Mouse (Mus musculus): ENCODE measurements at regions not wholly inside any gene's neighbourhood (a gene's known extent, or its start where the extent isn't known, plus 50 kb on each side); places are given as distances from the start of the nearest gene placed in this dataset.

GRCm38 (mm10) chr10:111416611-111417130 is 56.4 kb upstream of the Nap1l1 start:
- TF ChIP-seq CTCF (IDR thresholded peaks at IDR 0.05; ENCODE audit: borderline replicate concordance, control insufficient read depth, extremely low read depth, insufficient read depth, low read length, poor library complexity) (no peak), POLR2A (IDR thresholded peaks at IDR 0.05; ENCODE audit: control insufficient read depth, extremely low read depth, insufficient read depth, low read length, poor library complexity) (no peak)
- Histone ChIP-seq H3K27ac (ENCODE audit: control insufficient read depth, insufficient read depth, low read length) (no peak overlapping the region), H3K27me3 (ENCODE audit: control insufficient read depth, insufficient read depth, low read length) (no peaks in the 10 kb centered on the region), H3K4me1 (replicated peaks; ENCODE audit: control insufficient read depth, insufficient read depth, low read length) (peaks cover 22% of the 10 kb centered on the region), H3K36me3 (ENCODE audit: control insufficient read depth, insufficient read depth, low read length) (no peaks in the 10 kb centered on the region), H3K4me3 (ENCODE audit: control insufficient read depth, insufficient read depth, low read length) (no peak overlapping the region)
- WGBS = 98% methylated on average over 6 of the region's 6 CpGs
- no peak for DNase-seq

GRCm38 (mm10) chr10:111419375-111420194 is 53.4 kb upstream of the Nap1l1 start:
- DNase-seq = no peak
- no peaks in the 10 kb centered on the region for H3K27me3 ChIP-seq (ENCODE audit: control insufficient read depth, insufficient read depth, low read length)
- WGBS = 69% methylated on average over 23 of the region's 23 CpGs
- H3K4me3 ChIP-seq (ENCODE audit: control insufficient read depth, insufficient read depth, low read length) = no peak overlapping the region
- no peaks in the 10 kb centered on the region for H3K36me3 ChIP-seq (ENCODE audit: control insufficient read depth, insufficient read depth, low read length)
- peaks cover 21% of the 10 kb centered on the region for H3K4me1 ChIP-seq (replicated peaks; ENCODE audit: control insufficient read depth, insufficient read depth, low read length)
- no peak overlapping the region for H3K27ac ChIP-seq (ENCODE audit: control insufficient read depth, insufficient read depth, low read length)
- TF ChIP-seq POLR2A (IDR thresholded peaks at IDR 0.05; ENCODE audit: control insufficient read depth, extremely low read depth, insufficient read depth, low read length, poor library complexity) (no peak), CTCF (IDR thresholded peaks at IDR 0.05; ENCODE audit: borderline replicate concordance, control insufficient read depth, extremely low read depth, insufficient read depth, low read length, poor library complexity) (no peak)

- no peak overlapping the region for H3K4me3 ChIP-seq (ENCODE audit: control insufficient read depth, insufficient read depth, low read length)
- no peak for DNase-seq
- no peak overlapping the region for H3K27ac ChIP-seq (ENCODE audit: control insufficient read depth, insufficient read depth, low read length)
- 41% methylated on average over 7 of the region's 7 CpGs for WGBS
- H3K4me1 ChIP-seq (replicated peaks; ENCODE audit: control insufficient read depth, insufficient read depth, low read length) = peaks cover 21% of the 10 kb centered on the region
- H3K27me3 ChIP-seq (ENCODE audit: control insufficient read depth, insufficient read depth, low read length) = no peaks in the 10 kb centered on the region
- TF ChIP-seq POLR2A (IDR thresholded peaks at IDR 0.05; ENCODE audit: control insufficient read depth, extremely low read depth, insufficient read depth, low read length, poor library complexity) = no peak
- no peak for TF ChIP-seq CTCF (IDR thresholded peaks at IDR 0.05; ENCODE audit: borderline replicate concordance, control insufficient read depth, extremely low read depth, insufficient read depth, low read length, poor library complexity)
- H3K36me3 ChIP-seq (ENCODE audit: control insufficient read depth, insufficient read depth, low read length) = no peaks in the 10 kb centered on the region
Measured at GRCm38 (mm10) chr10:111420195-111420838, 52.7 kb upstream of the Nap1l1 start.

GRCm38 (mm10) chr10:111422057-111422456 is 51.0 kb upstream of the Nap1l1 start:
- Histone ChIP-seq H3K36me3 (ENCODE audit: control insufficient read depth, insufficient read depth, low read length) (no peaks in the 10 kb centered on the region), H3K27ac (ENCODE audit: control insufficient read depth, insufficient read depth, low read length) (peak overlapping the region; percentile 41; the same call in 1 of the 2 replicates), H3K4me3 (ENCODE audit: control insufficient read depth, insufficient read depth, low read length) (no peak overlapping the region), H3K4me1 (replicated peaks; ENCODE audit: control insufficient read depth, insufficient read depth, low read length) (peaks cover 21% of the 10 kb centered on the region), H3K27me3 (ENCODE audit: control insufficient read depth, insufficient read depth, low read length) (no peaks in the 10 kb centered on the region)
- 18% methylated on average over 6 of the region's 6 CpGs for WGBS
- DNase-seq = peak; percentile 23
- no peak for TF ChIP-seq POLR2A (IDR thresholded peaks at IDR 0.05; ENCODE audit: control insufficient read depth, extremely low read depth, insufficient read depth, low read length, poor library complexity)

- TF ChIP-seq CTCF (IDR thresholded peaks at IDR 0.05; ENCODE audit: borderline replicate concordance, control insufficient read depth, extremely low read depth, insufficient read depth, low read length, poor library complexity) (no peak), POLR2A (IDR thresholded peaks at IDR 0.05; ENCODE audit: control insufficient read depth, extremely low read depth, insufficient read depth, low read length, poor library complexity) (no peak)
- H3K4me3 ChIP-seq (ENCODE audit: control insufficient read depth, insufficient read depth, low read length) = peak overlapping the region; percentile 22
- no peaks in the 10 kb centered on the region for H3K36me3 ChIP-seq (ENCODE audit: control insufficient read depth, insufficient read depth, low read length)
- peaks cover 21% of the 10 kb centered on the region for H3K4me1 ChIP-seq (replicated peaks; ENCODE audit: control insufficient read depth, insufficient read depth, low read length)
- no peaks in the 10 kb centered on the region for H3K27me3 ChIP-seq (ENCODE audit: control insufficient read depth, insufficient read depth, low read length)
- DNase-seq = peak; percentile 38
- no peak overlapping the region for H3K27ac ChIP-seq (ENCODE audit: control insufficient read depth, insufficient read depth, low read length)
- WGBS = 4% methylated on average over 11 of the region's 11 CpGs
Measured at GRCm38 (mm10) chr10:111422649-111423048, 50.4 kb upstream of the Nap1l1 start.
